25 mouse cellular contexts compared by ENCODE assay signal in the genomic region with DNA sequence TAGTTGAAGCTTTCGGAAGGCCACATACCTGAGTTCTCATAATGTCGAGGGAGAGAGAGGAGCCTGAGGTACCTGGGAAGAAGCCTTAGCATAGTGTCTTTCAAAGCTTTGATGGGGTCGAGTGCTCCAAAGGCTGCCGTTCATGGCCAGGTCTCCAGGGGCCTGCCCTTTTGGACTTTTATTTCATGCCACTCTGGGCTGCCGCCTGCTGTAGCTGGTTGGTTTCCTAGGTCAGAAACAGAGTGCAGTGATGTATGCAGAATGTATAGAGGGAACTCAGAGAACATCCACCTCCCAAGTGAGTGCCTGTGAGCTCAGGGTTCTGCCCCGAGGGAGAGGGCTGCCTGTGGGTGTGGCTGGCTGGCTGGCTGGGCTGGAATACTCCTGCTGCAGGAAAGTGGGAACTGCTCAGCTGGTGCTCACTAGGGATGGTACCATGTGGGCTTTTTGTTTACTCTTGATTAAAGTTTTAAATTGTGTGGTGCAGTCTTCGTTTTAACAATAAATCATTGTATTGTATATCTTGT. TPM values are rescaled to one million over a fixed set of nuclear protein-coding genes. Genes with fewer than 3 reads are reported as not detected.
DNase-seq lines count a peak whose midpoint lies in the region; ATAC-seq lines count a peak whose summit lies in the region.
"Had no signal": no experiment of that assay in that cellular context is flagged by ENCODE, and none has a peak within 500 bp of the region (broad histone marks: within the 10 kb centered on the region; RNA-seq: fewer than 3 reads in every experiment).

No protein-coding gene starts in this region.

- no peak overlapping the region for H3K9ac ChIP-seq in forebrain, embryonic 11.5 days (ENCODE audit: low read length)
- H3K9ac ChIP-seq in forebrain, embryonic 13.5 days, result no peak overlapping the region
- H3K9ac ChIP-seq in kidney, embryonic 15.5 days, result no peak overlapping the region
- no peak overlapping the region for H3K9ac ChIP-seq in kidney, embryonic 14.5 days (ENCODE audit: low read depth, low read length)
- no peak overlapping the region for H3K9ac ChIP-seq in liver, embryonic 16.5 days (ENCODE audit: low read depth, low read length)
- no peak overlapping the region for H3K9ac ChIP-seq in liver, embryonic 11.5 days (ENCODE audit: low read depth, low read length)
- H3K9ac ChIP-seq: embryonic facial prominence, embryonic 15.5 days; heart, embryonic 13.5 days; hindbrain, embryonic 12.5 days had no signal

- no peaks in the 10 kb centered on the region for H3K9me3 ChIP-seq in forebrain, embryonic 11.5 days (ENCODE audit: control insufficient read depth, low read length)
- no peaks in the 10 kb centered on the region for H3K9me3 ChIP-seq in forebrain, embryonic 13.5 days (replicated peaks)
- no peaks in the 10 kb centered on the region for H3K9me3 ChIP-seq in kidney, embryonic 15.5 days (replicated peaks)
- no peaks in the 10 kb centered on the region for H3K9me3 ChIP-seq in kidney, embryonic 14.5 days (ENCODE audit: control insufficient read depth, low read length)
- H3K9me3 ChIP-seq in liver, embryonic 16.5 days (replicated peaks; ENCODE audit: control insufficient read depth, low read length), result no peaks in the 10 kb centered on the region
- H3K9me3 ChIP-seq in liver, embryonic 11.5 days (ENCODE audit: control insufficient read depth, low read length), result no peaks in the 10 kb centered on the region
- H3K9me3 ChIP-seq in hindbrain, embryonic 10.5 days, result no peaks in the 10 kb centered on the region
- H3K9me3 ChIP-seq: embryonic facial prominence, embryonic 15.5 days; forebrain, embryonic 10.5 days; heart, embryonic 13.5 days; hindbrain, embryonic 12.5 days had no signal

- H3K4me3 ChIP-seq in forebrain, embryonic 11.5 days (ENCODE audit: low read depth, low read length), result no peak overlapping the region
- H3K4me3 ChIP-seq in forebrain, embryonic 13.5 days, result no peak overlapping the region
- H3K4me3 ChIP-seq in kidney, embryonic 15.5 days (replicated peaks), result no peak overlapping the region
- no peak overlapping the region for H3K4me3 ChIP-seq in kidney, embryonic 14.5 days (ENCODE audit: low read length)
- no peak overlapping the region for H3K4me3 ChIP-seq in liver, embryonic 16.5 days (ENCODE audit: low read depth, low read length)
- no peak overlapping the region for H3K4me3 ChIP-seq in liver, embryonic 11.5 days (ENCODE audit: low read depth, low read length)
- no peak overlapping the region for H3K4me3 ChIP-seq in hindbrain, embryonic 10.5 days
- H3K4me3 ChIP-seq: embryonic facial prominence, embryonic 15.5 days; erythroblast, embryonic 14.5 days; forebrain, embryonic 10.5 days; heart, embryonic 13.5 days; hindbrain, embryonic 12.5 days had no signal

- H3K4me1 ChIP-seq in forebrain, embryonic 11.5 days (replicated peaks; ENCODE audit: control insufficient read depth, insufficient read depth, low read length), result no peaks in the 10 kb centered on the region
- no peaks in the 10 kb centered on the region for H3K4me1 ChIP-seq in forebrain, embryonic 13.5 days
- peaks cover 12% of the 10 kb centered on the region for H3K4me1 ChIP-seq in kidney, embryonic 15.5 days
- no peaks in the 10 kb centered on the region for H3K4me1 ChIP-seq in kidney, embryonic 14.5 days (ENCODE audit: control insufficient read depth, insufficient read depth, low read length)
- peaks cover 3% of the 10 kb centered on the region; the same call in 1 of the 2 replicates for H3K4me1 ChIP-seq in liver, embryonic 16.5 days (ENCODE audit: control insufficient read depth, low read depth, low read length)
- no peaks in the 10 kb centered on the region for H3K4me1 ChIP-seq in liver, embryonic 11.5 days (replicated peaks; ENCODE audit: control insufficient read depth, insufficient read depth, low read length)
- no peaks in the 10 kb centered on the region for H3K4me1 ChIP-seq in hindbrain, embryonic 10.5 days (replicated peaks)

- DNase-seq in forebrain, embryonic 11.5 days (ENCODE audit: low spot score), result peak; percentile 32
- DNase-seq in liver, embryonic 11.5 days (ENCODE audit: low spot score), result no peak
- DNase-seq in hindbrain, embryonic 10.5 days (ENCODE audit: low spot score), result no peak
- DNase-seq: adrenal gland, adult 2 months; adrenal gland, postnatal 25 days; cerebellum, adult 18-20 months; cerebellum, adult 9-11 months; cerebellum, postnatal 36 days; gastrocnemius, postnatal 14 days; heart, postnatal 36 days had no signal

- H3K36me3 ChIP-seq in forebrain, embryonic 11.5 days (ENCODE audit: control insufficient read depth, insufficient read depth, low read length), result peaks cover 10% of the 10 kb centered on the region; the same call in 1 of the 2 replicates
- H3K36me3 ChIP-seq in forebrain, embryonic 13.5 days (ENCODE audit: poor library complexity, severe bottlenecking), result peaks cover 68% of the 10 kb centered on the region
- peaks cover 65% of the 10 kb centered on the region for H3K36me3 ChIP-seq in kidney, embryonic 15.5 days
- H3K36me3 ChIP-seq in kidney, embryonic 14.5 days (ENCODE audit: control insufficient read depth, insufficient read depth, low read length), result peaks cover 49% of the 10 kb centered on the region
- peaks cover 15% of the 10 kb centered on the region for H3K36me3 ChIP-seq in liver, embryonic 16.5 days (ENCODE audit: control insufficient read depth, insufficient read depth)
- peaks cover 23% of the 10 kb centered on the region for H3K36me3 ChIP-seq in liver, embryonic 11.5 days (ENCODE audit: control insufficient read depth, insufficient read depth, low read length)
- H3K36me3 ChIP-seq in hindbrain, embryonic 10.5 days, result peaks cover 87% of the 10 kb centered on the region

- no peaks in the 10 kb centered on the region for H3K27me3 ChIP-seq in forebrain, embryonic 11.5 days (ENCODE audit: control insufficient read depth, insufficient read depth, low read length)
- no peaks in the 10 kb centered on the region for H3K27me3 ChIP-seq in forebrain, embryonic 13.5 days
- no peaks in the 10 kb centered on the region for H3K27me3 ChIP-seq in kidney, embryonic 15.5 days
- H3K27me3 ChIP-seq in kidney, embryonic 14.5 days (ENCODE audit: control insufficient read depth, insufficient read depth, low read length), result no peaks in the 10 kb centered on the region
- H3K27me3 ChIP-seq in liver, embryonic 16.5 days (ENCODE audit: control insufficient read depth, insufficient read depth, low read depth, low read length), result no peaks in the 10 kb centered on the region
- H3K27me3 ChIP-seq in liver, embryonic 11.5 days (replicated peaks; ENCODE audit: control insufficient read depth, insufficient read depth, low read length), result no peaks in the 10 kb centered on the region
- H3K27me3 ChIP-seq in hindbrain, embryonic 10.5 days (ENCODE audit: insufficient read depth, poor library complexity, severe bottlenecking), result no peaks in the 10 kb centered on the region
- H3K27me3 ChIP-seq: embryonic facial prominence, embryonic 15.5 days; heart, embryonic 13.5 days; hindbrain, embryonic 12.5 days; Patski had no signal

- ATAC-seq in forebrain, embryonic 11.5 days (replicated peaks; ENCODE audit: low FRiP score), result no peak
- ATAC-seq in forebrain, embryonic 13.5 days, result no peak
- peak; percentile 69; the same call in 1 of the 2 replicates for ATAC-seq in kidney, embryonic 15.5 days (replicated peaks; ENCODE audit: low FRiP score)
- ATAC-seq in kidney, embryonic 14.5 days (ENCODE audit: low FRiP score, low TSS enrichment), result no peak
- peak; percentile 13; the same call in 1 of the 2 replicates for ATAC-seq in liver, embryonic 16.5 days (ENCODE audit: low read depth)
- ATAC-seq in liver, embryonic 11.5 days (replicated peaks; ENCODE audit: low FRiP score), result no peak
- ATAC-seq: forebrain, embryonic 16.5 days; hindbrain, embryonic 16.5 days; Patski had no signal

- 76% methylated on average over 7 of the region's 7 CpGs for WGBS in forebrain, embryonic 11.5 days
- 84% methylated on average over 7 of the region's 7 CpGs for WGBS in forebrain, embryonic 13.5 days
- 69% methylated on average over 7 of the region's 7 CpGs for WGBS in kidney, embryonic 15.5 days
- WGBS in kidney, embryonic 14.5 days, result 64% methylated on average over 7 of the region's 7 CpGs
- WGBS in liver, embryonic 16.5 days (ENCODE audit: insufficient replicate concordance), result 65% methylated on average over 7 of the region's 7 CpGs
- 82% methylated on average over 7 of the region's 7 CpGs for WGBS in liver, embryonic 11.5 days
- WGBS in hindbrain, embryonic 10.5 days, result 71% methylated on average over 7 of the region's 7 CpGs

- no peak overlapping the region for H3K27ac ChIP-seq in forebrain, embryonic 11.5 days (ENCODE audit: low read depth, low read length)
- H3K27ac ChIP-seq in forebrain, embryonic 13.5 days, result no peak overlapping the region
- H3K27ac ChIP-seq in kidney, embryonic 15.5 days, result peak overlapping the region; percentile 37; the same call in 1 of the 2 replicates
- no peak overlapping the region for H3K27ac ChIP-seq in kidney, embryonic 14.5 days (ENCODE audit: low read depth, low read length)
- no peak overlapping the region for H3K27ac ChIP-seq in liver, embryonic 16.5 days (ENCODE audit: low read length)
- H3K27ac ChIP-seq in liver, embryonic 11.5 days (ENCODE audit: low read depth, low read length), result no peak overlapping the region
- H3K27ac ChIP-seq in hindbrain, embryonic 10.5 days, result no peak overlapping the region
- H3K27ac ChIP-seq: embryonic facial prominence, embryonic 15.5 days; forebrain, embryonic 10.5 days; heart, embryonic 13.5 days; hindbrain, embryonic 12.5 days had no signal

- H3K4me2 ChIP-seq in forebrain, embryonic 11.5 days (ENCODE audit: low read depth, low read length, severe bottlenecking), result no peak overlapping the region
- no peak overlapping the region for H3K4me2 ChIP-seq in forebrain, embryonic 13.5 days
- no peak overlapping the region for H3K4me2 ChIP-seq in kidney, embryonic 15.5 days
- no peak overlapping the region for H3K4me2 ChIP-seq in kidney, embryonic 14.5 days (replicated peaks; ENCODE audit: low read depth, low read length)
- H3K4me2 ChIP-seq in liver, embryonic 16.5 days (ENCODE audit: low read depth, low read length), result no peak overlapping the region
- no peak overlapping the region for H3K4me2 ChIP-seq in liver, embryonic 11.5 days
- H3K4me2 ChIP-seq: embryonic facial prominence, embryonic 15.5 days; heart, embryonic 13.5 days; hindbrain, embryonic 12.5 days had no signal

RNA-seq across cellular contexts. Expression of a gene that starts 7.1 kb away (rescaled TPM):
- polyA plus RNA-seq in forebrain, embryonic 11.5 days (2014; fragmentation: Nextera tagmentation; extraction: Ambion mirVana), result 20.1 and 29.4 TPM in 2 replicates
- 25.2 and 28.4 TPM in 2 replicates for polyA plus RNA-seq in forebrain, embryonic 13.5 days (2015; fragmentation: Nextera tagmentation; extraction: Ambion mirVana)
- polyA plus RNA-seq in kidney, embryonic 15.5 days (2015; fragmentation: Nextera tagmentation; extraction: Ambion mirVana), result 19.2 and 23.5 TPM in 2 replicates
- 15.9 and 23.6 TPM in 2 replicates for polyA plus RNA-seq in kidney, embryonic 14.5 days (2014; fragmentation: Nextera tagmentation; extraction: Ambion mirVana)
- polyA plus RNA-seq in liver, embryonic 16.5 days (2015; fragmentation: Nextera tagmentation; extraction: Ambion mirVana), result 5.0 and 5.3 TPM in 2 replicates
- polyA plus RNA-seq in liver, embryonic 11.5 days (2014; fragmentation: Nextera tagmentation; extraction: Ambion mirVana), result 15.0 and 18.8 TPM in 2 replicates
- polyA plus RNA-seq in hindbrain, embryonic 10.5 days (2016; fragmentation: Nextera tagmentation; extraction: Ambion mirVana), result 28.9 and 30.4 TPM in 2 replicates

RNA-seq across cellular contexts. Expression of a gene that starts 54.7 kb away (rescaled TPM):
- polyA plus RNA-seq in forebrain, embryonic 11.5 days (2014; fragmentation: Nextera tagmentation; extraction: Ambion mirVana), result not detected in 2 replicates
- 0.15 TPM in 1 of 2 replicates, not detected in the other for polyA plus RNA-seq in forebrain, embryonic 13.5 days (2015; fragmentation: Nextera tagmentation; extraction: Ambion mirVana)
- polyA plus RNA-seq in kidney, embryonic 15.5 days (2015; fragmentation: Nextera tagmentation; extraction: Ambion mirVana), result not detected in 2 replicates
- polyA plus RNA-seq in kidney, embryonic 14.5 days (2014; fragmentation: Nextera tagmentation; extraction: Ambion mirVana), result 0.08 TPM in 1 of 2 replicates, not detected in the other
- not detected in 2 replicates for polyA plus RNA-seq in liver, embryonic 16.5 days (2015; fragmentation: Nextera tagmentation; extraction: Ambion mirVana)
- polyA plus RNA-seq in liver, embryonic 11.5 days (2014; fragmentation: Nextera tagmentation; extraction: Ambion mirVana), result not detected in 2 replicates
- 0.19 and 1.1 TPM in 2 replicates for polyA plus RNA-seq in hindbrain, embryonic 10.5 days (2016; fragmentation: Nextera tagmentation; extraction: Ambion mirVana)
- polyA plus RNA-seq: adrenal gland, adult 2 months; C2C12; erythroblast, embryonic 14.5 days; forebrain, embryonic 10.5 days; gonadal fat pad, adult 2 months; heart, postnatal 0 days; Patski had no signal

RNA-seq across cellular contexts. Expression of a gene that starts 55.8 kb away (rescaled TPM):
- 0.12 and 0.15 TPM in 2 replicates for polyA plus RNA-seq in forebrain, embryonic 11.5 days (2014; fragmentation: Nextera tagmentation; extraction: Ambion mirVana)
- polyA plus RNA-seq in forebrain, embryonic 13.5 days (2015; fragmentation: Nextera tagmentation; extraction: Ambion mirVana), result 0.33 and 0.35 TPM in 2 replicates
- polyA plus RNA-seq in kidney, embryonic 15.5 days (2015; fragmentation: Nextera tagmentation; extraction: Ambion mirVana), result 0.36 TPM in 2 replicates
- polyA plus RNA-seq in kidney, embryonic 14.5 days (2014; fragmentation: Nextera tagmentation; extraction: Ambion mirVana), result not detected in 2 replicates
- 0.04 TPM in 1 of 2 replicates, not detected in the other for polyA plus RNA-seq in liver, embryonic 16.5 days (2015; fragmentation: Nextera tagmentation; extraction: Ambion mirVana)
- polyA plus RNA-seq in liver, embryonic 11.5 days (2014; fragmentation: Nextera tagmentation; extraction: Ambion mirVana), result 0.14 and 0.22 TPM in 2 replicates
- polyA plus RNA-seq in hindbrain, embryonic 10.5 days (2016; fragmentation: Nextera tagmentation; extraction: Ambion mirVana), result 2.8 and 12.0 TPM in 2 replicates
- polyA plus RNA-seq: C2C12; erythroblast, embryonic 14.5 days; gonadal fat pad, adult 2 months; heart, postnatal 0 days; Patski had no signal

Comparison
In these comparisons a context has a peak if more than half of its experiments do, and no peak if none do; other contexts are left out.
1. ATAC-seq: peak in kidney, embryonic 15.5 days (single experiment) and liver, embryonic 16.5 days (single experiment); none in forebrain, embryonic 11.5 days (single experiment), forebrain, embryonic 13.5 days (single experiment), kidney, embryonic 14.5 days (single experiment) and liver, embryonic 11.5 days (single experiment).